Mouse (Mus musculus) cortical plate, adult 2 months (tissue): ENCODE data around the gene 4930451I11Rik.

ENCODE experiments used
- CTCF ChIP-seq: fragments of 200-500 bp; IDR thresholded peaks from 2 replicates; pipeline ENCODE4 v1.5.1; 2011; ENCODE audit warnings: mild to moderate bottlenecking, control low read depth, low read length; ENCODE audit not compliant: insufficient read depth; ENCODE audit errors: extremely low read depth
- POLR2A ChIP-seq: fragments of 200-500 bp; IDR thresholded peaks from 2 replicates; pipeline ENCODE4 v1.6.1; 2011; ENCODE audit warnings: mild to moderate bottlenecking, low read length, control low read depth; ENCODE audit not compliant: insufficient read depth; ENCODE audit errors: extremely low read depth

- TF ChIP-seq CTCF, result no peak
- no peak for TF ChIP-seq POLR2A
Observed at GRCm38 (mm10) chr7:126877239-126877638, 45.8 kb upstream of the 4930451I11Rik start.
